Mouse (Mus musculus) cerebellum, adult (tissue): ENCODE results near the gene Pced1b.
"Not testable (repeated sequence)": the region's sequence is repeated elsewhere in the genome, so short reads cannot be mapped to it uniquely, and the experiment has no call there.

Source experiments
- ATAC-seq: cut with Nextera tagmentation; 2 replicates; pipeline ENCODE4 v1.9.2; 2017; ENCODE audit warnings: mild to moderate bottlenecking, moderate library complexity, mixed read lengths; ENCODE audit not compliant: insufficient number of reproducible peaks, low FRiP score, low TSS enrichment

The Pced1b gene

GRCm38 (mm10) chr15:97246911-97247790 is at the start of gene Pced1b, which contains the start of gene Amigo2:
Gene Pced1b (plus strand): TSS chr15:97247107.
Gene Amigo2 (minus strand): TSS chr15:97247287.
- ATAC-seq: no peak; the same call in 1 of the 2 replicates

- no peak for ATAC-seq
Measured at GRCm38 (mm10) chr15:97204889-97205288, 42.0 kb upstream of the Pced1b start.

- no peak for ATAC-seq
Measured at GRCm38 (mm10) chr15:97205776-97206175, 41.1 kb upstream of the Pced1b start.

- ATAC-seq: no peak
Measured at GRCm38 (mm10) chr15:97206506-97206905, 40.4 kb upstream of the Pced1b start.

GRCm38 (mm10) chr15:97209754-97210153 is 37.2 kb upstream of the Pced1b start:
- ATAC-seq: not testable (repeated sequence)

- ATAC-seq: no peak
Measured at GRCm38 (mm10) chr15:97212501-97213477, 34.1 kb upstream of the Pced1b start.

- no peak for ATAC-seq
Measured at GRCm38 (mm10) chr15:97216843-97217242, 30.1 kb upstream of the Pced1b start.

GRCm38 (mm10) chr15:97223431-97223830 is 23.5 kb upstream of the Pced1b start:
- no peak for ATAC-seq

- ATAC-seq: no peak
Measured at GRCm38 (mm10) chr15:97224003-97224402, 22.9 kb upstream of the Pced1b start.

GRCm38 (mm10) chr15:97229494-97230077 is 17.3 kb upstream of the Pced1b start:
- no peak for ATAC-seq

GRCm38 (mm10) chr15:97234076-97234475 is 12.8 kb upstream of the Pced1b start:
- no peak for ATAC-seq

GRCm38 (mm10) chr15:97235183-97235582 is 11.7 kb upstream of the Pced1b start:
- ATAC-seq: no peak

GRCm38 (mm10) chr15:97236943-97237342 is 10.0 kb upstream of the Pced1b start:
- ATAC-seq: no peak

GRCm38 (mm10) chr15:97245392-97245791 is 1.5 kb upstream of the Pced1b start:
- ATAC-seq: no peak

GRCm38 (mm10) chr15:97246256-97246655 is 651 bp upstream of the Pced1b start:
- ATAC-seq: no peak

GRCm38 (mm10) chr15:97247791-97248161 is 869 bp downstream of the Pced1b start:
- ATAC-seq: no peak

- no peak for ATAC-seq
Measured at GRCm38 (mm10) chr15:97248296-97248695, 1.4 kb downstream of the Pced1b start.

- no peak for ATAC-seq
Measured at GRCm38 (mm10) chr15:97249322-97249721, 2.4 kb downstream of the Pced1b start.

GRCm38 (mm10) chr15:97252493-97253034 is 5.7 kb downstream of the Pced1b start:
- ATAC-seq: no peak

GRCm38 (mm10) chr15:97254375-97254774 is 7.5 kb downstream of the Pced1b start:
- ATAC-seq: no peak
